Mouse (Mus musculus): ENCODE data around the gene Hist1h2bq. TPM values are rescaled to one million over a fixed set of nuclear protein-coding genes. Genes with fewer than 3 reads are reported as not detected.
A peak's percentile ranks its signal among the peaks of the same experiment; 100 is the strongest.
"Not testable (repeated sequence)": the region's sequence is repeated elsewhere in the genome, so short reads cannot be mapped to it uniquely, and the experiment has no call there.

Gene Hist1h2bq
- polyA plus RNA-seq, 1 experiment from 2014 or later: 3.0 TPM

DNA sequence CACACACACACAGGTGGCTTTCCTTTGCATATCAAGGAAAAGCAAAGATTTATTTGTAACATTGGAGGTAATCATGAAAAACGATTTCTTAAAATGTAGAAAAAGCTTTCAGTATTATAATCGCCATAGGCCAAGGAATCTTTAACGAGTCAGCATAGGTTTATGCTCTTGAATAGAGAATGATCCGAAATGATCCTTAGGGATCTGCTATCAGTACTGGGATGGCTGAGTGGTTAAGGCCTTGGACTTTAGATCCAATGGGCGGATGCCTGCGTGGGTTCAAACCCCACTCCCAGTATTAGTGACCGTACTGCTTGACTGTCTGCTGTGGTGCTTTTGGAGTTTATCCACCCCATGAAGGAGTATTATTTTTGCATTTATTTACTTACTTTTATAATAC is 14.4 kb downstream of the Hist1h2bq start:
- Histone ChIP-seq H3K9me3 (ENCODE audit: low read length) (no peaks in the 10 kb centered on the region), H3K4me1 (ENCODE audit: insufficient read depth, low read depth, low read length) (no peaks in the 10 kb centered on the region), H3K27ac (ENCODE audit: low read length) (no peak overlapping the region), H3K27me3 (replicated peaks; ENCODE audit: insufficient read depth, low read length) (no peaks in the 10 kb centered on the region), H3K9ac (replicated peaks; ENCODE audit: low read depth) (no peak overlapping the region), H3K4me2 (replicated peaks; ENCODE audit: low read depth, low read length) (no peak overlapping the region), H3K36me3 (ENCODE audit: insufficient read depth, low read length) (no peaks in the 10 kb centered on the region), H3K4me3 (ENCODE audit: low read depth, low read length) (no peak overlapping the region)
- DNase-seq (ENCODE audit: low spot score) (no peak), ATAC-seq (no peak)
- no peak for TF ChIP-seq EP300 (IDR thresholded peaks at IDR 0.05)
- TF ChIP-seq CTCF (IDR thresholded peaks at IDR 0.05): no peak
- WGBS: 91% methylated on average over 7 of the region's 7 CpGs

DNA sequence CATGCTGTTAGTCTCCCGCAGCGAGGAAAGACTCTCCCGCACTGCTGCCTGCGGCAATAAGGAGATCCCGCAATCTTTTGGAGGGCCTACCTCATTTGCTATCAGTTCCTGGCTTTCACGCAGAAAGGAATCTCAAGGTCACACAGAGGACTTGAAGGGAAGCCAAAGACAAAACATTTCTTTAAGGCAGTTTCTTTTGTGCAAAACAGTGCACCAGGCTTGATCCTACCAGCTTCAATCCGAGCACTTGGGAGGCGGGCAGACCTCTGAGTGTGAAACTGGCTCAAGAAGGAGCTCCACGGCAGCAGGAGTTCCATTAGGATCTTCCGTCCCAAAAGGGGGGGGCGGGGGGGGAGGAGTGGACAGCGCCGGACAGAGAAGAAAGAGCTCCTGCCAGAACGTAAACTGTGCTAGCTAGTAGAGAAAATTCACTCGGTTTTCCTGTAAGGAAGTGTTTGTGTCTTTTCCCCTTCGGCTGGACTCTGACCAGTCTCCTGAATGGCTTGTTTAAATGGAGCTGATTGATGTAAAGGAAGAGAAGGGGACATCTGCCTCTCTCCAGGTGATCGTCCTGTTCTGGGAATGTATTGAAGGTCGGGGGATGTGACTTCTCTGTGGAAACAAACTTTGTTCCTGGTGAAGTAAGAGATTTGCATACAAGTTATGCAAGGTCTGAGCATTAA is 19.3 kb downstream of the Hist1h2bq start:
- Histone ChIP-seq H3K36me3 (ENCODE audit: insufficient read depth, low read length) (no peaks in the 10 kb centered on the region), H3K4me2 (replicated peaks; ENCODE audit: low read depth, low read length) (peak overlapping the region; percentile 52), H3K9me3 (ENCODE audit: low read length) (no peaks in the 10 kb centered on the region), H3K4me3 (ENCODE audit: low read depth, low read length) (peak overlapping the region; percentile 19), H3K4me1 (ENCODE audit: insufficient read depth, low read depth, low read length) (no peaks in the 10 kb centered on the region), H3K27ac (ENCODE audit: low read length) (no peak overlapping the region), H3K9ac (replicated peaks; ENCODE audit: low read depth) (no peak overlapping the region), H3K27me3 (replicated peaks; ENCODE audit: insufficient read depth, low read length) (no peaks in the 10 kb centered on the region)
- ATAC-seq (no peak), DNase-seq (ENCODE audit: low spot score) (peak; percentile 15)
- WGBS: 9% methylated on average over 17 of the region's 18 CpGs
- no peak for TF ChIP-seq EP300 (IDR thresholded peaks at IDR 0.05)
- TF ChIP-seq CTCF (IDR thresholded peaks at IDR 0.05): no peak

DNA sequence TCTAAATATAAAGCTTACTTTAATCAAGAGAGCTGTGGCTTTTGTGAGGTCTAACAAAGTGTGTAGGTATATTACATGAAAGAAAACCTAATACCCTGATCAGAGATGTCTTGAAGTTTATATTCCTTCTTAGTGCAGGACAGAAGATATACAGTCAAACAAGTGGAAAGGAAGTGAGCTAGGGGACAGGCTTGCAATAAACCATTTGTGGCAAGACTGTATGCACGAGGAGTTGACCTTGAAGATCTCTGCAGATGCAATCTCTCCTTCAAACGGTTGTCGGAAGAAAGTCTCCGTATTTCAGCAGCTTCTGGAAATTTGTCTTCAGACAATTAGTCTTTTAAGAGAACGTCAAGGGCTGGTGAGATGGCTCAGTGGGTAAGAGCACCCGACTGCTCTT is 20.1 kb downstream of the Hist1h2bq start:
- no peaks in the 10 kb centered on the region for H3K4me1 ChIP-seq (ENCODE audit: insufficient read depth, low read depth, low read length)
- H3K27me3 ChIP-seq (replicated peaks; ENCODE audit: insufficient read depth, low read length): no peaks in the 10 kb centered on the region
- no peak overlapping the region for H3K4me2 ChIP-seq (replicated peaks; ENCODE audit: low read depth, low read length)
- DNase-seq (ENCODE audit: low spot score) (peak; percentile 3), ATAC-seq (no peak)
- no peaks in the 10 kb centered on the region for H3K9me3 ChIP-seq (ENCODE audit: low read length)
- 45% methylated on average over 6 of the region's 6 CpGs for WGBS
- H3K4me3 ChIP-seq (ENCODE audit: low read depth, low read length): no peak overlapping the region
- H3K9ac ChIP-seq (replicated peaks; ENCODE audit: low read depth): no peak overlapping the region
- no peak overlapping the region for H3K27ac ChIP-seq (ENCODE audit: low read length)
- H3K36me3 ChIP-seq (ENCODE audit: insufficient read depth, low read length): no peaks in the 10 kb centered on the region
- TF ChIP-seq EP300 (IDR thresholded peaks at IDR 0.05): no peak
- no peak for TF ChIP-seq CTCF (IDR thresholded peaks at IDR 0.05)

DNA sequence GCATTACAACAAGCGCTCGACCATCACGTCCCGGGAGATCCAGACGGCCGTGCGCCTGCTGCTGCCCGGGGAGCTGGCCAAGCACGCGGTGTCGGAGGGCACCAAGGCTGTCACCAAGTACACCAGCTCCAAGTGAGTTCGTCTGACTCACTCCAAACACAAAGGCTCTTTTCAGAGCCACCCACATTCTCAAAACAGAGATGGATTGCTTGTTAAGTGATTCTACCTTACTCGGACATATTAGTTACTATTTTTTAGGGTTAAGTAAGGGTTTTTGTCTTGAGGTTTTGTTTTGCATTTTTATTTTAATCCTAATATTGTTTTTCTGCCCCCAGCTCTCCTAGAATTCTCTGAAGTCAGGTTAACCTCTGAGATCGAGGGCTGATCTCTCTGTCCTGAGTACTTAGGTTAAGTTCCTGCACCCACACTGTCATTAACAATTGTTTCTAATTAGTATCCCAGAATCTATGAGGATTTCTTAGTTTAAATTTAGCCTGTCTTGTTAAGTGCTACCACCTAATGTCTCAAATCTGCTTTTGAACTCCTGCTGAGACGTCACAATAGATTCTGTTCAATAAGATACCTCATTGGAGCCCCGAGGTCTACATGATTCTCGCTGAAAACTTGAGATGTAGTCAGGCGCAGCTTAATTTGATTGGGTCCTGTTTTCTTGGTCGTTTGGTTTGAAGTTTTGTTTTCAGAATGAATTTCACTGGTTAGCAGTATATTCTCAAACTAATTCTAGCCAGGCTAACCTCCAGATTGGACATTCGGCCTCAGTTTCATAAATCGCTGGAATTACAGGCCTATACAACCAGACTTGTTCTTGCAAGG is 22.0 kb downstream of the Hist1h2bq start:
- Histone ChIP-seq H3K4me3 (ENCODE audit: low read depth, low read length) (peak overlapping the region; percentile 33; the same call in 1 of the 2 replicates), H3K36me3 (ENCODE audit: insufficient read depth, low read length) (no peaks in the 10 kb centered on the region), H3K4me2 (replicated peaks; ENCODE audit: low read depth, low read length) (peak overlapping the region; percentile 47; the same call in 1 of the 2 replicates), H3K9me3 (ENCODE audit: low read length) (no peaks in the 10 kb centered on the region), H3K9ac (replicated peaks; ENCODE audit: low read depth) (no peak overlapping the region), H3K27ac (ENCODE audit: low read length) (no peak overlapping the region), H3K4me1 (ENCODE audit: insufficient read depth, low read depth, low read length) (no peaks in the 10 kb centered on the region), H3K27me3 (replicated peaks; ENCODE audit: insufficient read depth, low read length) (no peaks in the 10 kb centered on the region)
- WGBS: 27% methylated on average over 13 of the region's 21 CpGs
- peak; percentile 24 for ATAC-seq
- peak; percentile 27 for DNase-seq (ENCODE audit: low spot score)
- TF ChIP-seq EP300 (IDR thresholded peaks at IDR 0.05) (no peak), CTCF (IDR thresholded peaks at IDR 0.05) (no peak)

DNA sequence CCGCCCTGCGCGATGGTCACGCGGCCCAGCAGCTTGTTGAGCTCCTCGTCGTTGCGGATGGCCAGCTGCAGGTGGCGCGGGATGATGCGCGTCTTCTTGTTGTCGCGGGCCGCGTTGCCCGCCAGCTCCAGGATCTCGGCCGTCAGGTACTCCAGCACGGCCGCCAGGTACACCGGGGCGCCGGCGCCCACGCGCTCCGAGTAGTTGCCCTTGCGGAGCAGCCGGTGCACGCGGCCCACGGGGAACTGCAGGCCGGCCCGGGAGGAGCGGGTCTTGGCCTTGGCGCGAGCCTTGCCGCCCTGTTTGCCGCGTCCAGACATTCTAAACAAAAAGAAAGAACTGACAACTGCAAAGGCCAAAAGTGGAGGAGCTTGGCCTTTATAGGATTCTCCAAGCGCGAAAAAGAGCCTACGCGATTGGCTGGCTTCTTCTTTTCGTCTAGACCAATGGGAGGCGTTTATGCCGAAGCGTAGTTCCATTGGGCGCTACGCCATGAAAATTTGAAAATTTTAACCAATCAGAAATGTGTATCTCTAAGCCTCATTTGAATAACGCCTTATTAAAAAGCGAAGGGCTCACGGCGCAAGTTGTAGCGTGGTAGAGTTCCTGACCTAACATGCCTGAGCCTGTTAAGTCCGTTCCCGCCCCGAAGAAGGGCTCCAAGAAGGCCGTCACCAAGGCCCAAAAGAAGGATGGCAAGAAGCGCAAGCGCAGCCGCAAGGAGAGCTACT is 22.9 kb downstream of the Hist1h2bq start, which contains the start of the genes Hist1h2an and Hist1h2bp:
Gene Hist1h2an, minus strand, starts transcription at position 320 of the 731 bp plus-strand sequence.
Gene Hist1h2bp, plus strand, starts transcription at position 563 of the 731 bp plus-strand sequence.
- not testable (repeated sequence) for H3K27me3 ChIP-seq (replicated peaks; ENCODE audit: insufficient read depth, low read length); H3K9me3 ChIP-seq (ENCODE audit: low read length); H3K9ac ChIP-seq (replicated peaks; ENCODE audit: low read depth); H3K4me1 ChIP-seq (ENCODE audit: insufficient read depth, low read depth, low read length); H3K36me3 ChIP-seq (ENCODE audit: insufficient read depth, low read length)
- DNase-seq (ENCODE audit: low spot score) (peak; percentile 98), ATAC-seq (peak; percentile 96)
- Histone ChIP-seq H3K4me3 (ENCODE audit: low read depth, low read length) (peak within 1 kb of the TSS; percentile 33), H3K4me2 (replicated peaks; ENCODE audit: low read depth, low read length) (peak within 1 kb of the TSS; percentile 47), H3K27ac (ENCODE audit: low read length) (0 out of 2 replicates have a peak within 1 kb of the TSS, but pooled peaks have one; percentile 55)
- 0 out of 2 replicates have a peak, but pooled peaks have one; percentile 43 for TF ChIP-seq EP300 (IDR thresholded peaks at IDR 0.05)
- WGBS: under 1% methylated on average over 32 of the region's 63 CpGs

Measured in lung, postnatal 0 days (tissue).